Mouse (Mus musculus): ENCODE measurements around the gene Pip5k1a.

GRCm38 (mm10) chr3:95133176-95133575 lies 26.4 kb upstream of the Pip5k1a start:
- TF ChIP-seq CTCF (IDR thresholded peaks at IDR 0.05; ENCODE audit: insufficient read depth, low read length) (no peak), POLR2A (IDR thresholded peaks at IDR 0.05; ENCODE audit: borderline replicate concordance, extremely low read depth, low read depth, low read length) (no peak)
